Mouse (Mus musculus): ENCODE results near the gene Gnpat. TPM values are rescaled to one million over a fixed set of nuclear protein-coding genes. Genes with fewer than 3 reads are reported as not detected.

Gnpat gene
- total RNA-seq, 2 experiments from 2014 or later, result 105 to 106 TPM

- DNase-seq (ENCODE audit: low spot score in 2 of 2), result no peak
Observed at GRCm38 (mm10) chr8:124935116-124935515, 72.3 kb downstream of the Gnpat start.

GRCm38 (mm10) chr8:124936699-124937098 lies 73.9 kb downstream of the Gnpat start:
- no peak for DNase-seq (ENCODE audit: low spot score in 2 of 2)

- DNase-seq (ENCODE audit: low spot score in 2 of 2), result no peak
Observed at GRCm38 (mm10) chr8:124937293-124937692, 74.5 kb downstream of the Gnpat start.

Other genes with a start within 250 kb of the Gnpat start
- 10 to 100 TPM; 75.8 to 77.2 TPM for gene 2310022B05Rik, start 199.7 kb upstream of the Gnpat start, total RNA-seq (2021)
- gene Ttc13, start 141.1 kb upstream of the Gnpat start, total RNA-seq (2021), result 10 to 100 TPM; 50.1 to 53.1 TPM
- gene Arv1, start 140.9 kb upstream of the Gnpat start, total RNA-seq (2021), result 10 to 100 TPM; 20.0 to 20.9 TPM
- 1 to 10 TPM; 1.5 to 1.8 TPM for gene Fam89a, start 111.2 kb upstream of the Gnpat start, total RNA-seq (2021)
- gene Trim67, start 69.9 kb upstream of the Gnpat start, total RNA-seq (2021), result 1 to 10 TPM; 3.9 to 4.5 TPM
- gene 2810004N23Rik, start 87 bp downstream of the Gnpat start, total RNA-seq (2021), result 10 to 100 TPM; 37.8 to 38.9 TPM
- 10 to 100 TPM; 17.1 to 19.8 TPM for gene Exoc8, start 34.7 kb downstream of the Gnpat start, total RNA-seq (2021)
- gene Sprtn, start 34.9 kb downstream of the Gnpat start, total RNA-seq (2021), result 10 to 100 TPM; 26.1 to 28.0 TPM
- 10 to 100 TPM; 45.2 to 47.4 TPM for gene Egln1, start 86.3 kb downstream of the Gnpat start, total RNA-seq (2021)
- gene Tsnax, start 150.0 kb downstream of the Gnpat start, total RNA-seq (2021), result 10 to 100 TPM; 83.6 to 88.4 TPM
- gene Disc1, start 191.2 kb downstream of the Gnpat start, total RNA-seq (2021), result 1 to 10 TPM; 4.1 to 4.8 TPM

Measured in adrenal gland, postnatal 4 days (tissue).